Mouse (Mus musculus) lung, adult 2 months (tissue): ENCODE measurements around the gene Tmtc2.

ENCODE experiments used
- CTCF ChIP-seq: fragments of 200-500 bp; IDR thresholded peaks from 2 replicates; pipeline ENCODE4 v1.5.1; 2011; ENCODE audit warnings: mild to moderate bottlenecking, low read length, control low read depth; ENCODE audit not compliant: insufficient read depth
- POLR2A ChIP-seq: fragments of 200-500 bp; IDR thresholded peaks from 2 replicates; pipeline ENCODE4 v1.6.1; 2011; ENCODE audit warnings: low read depth, mild to moderate bottlenecking, control low read depth, low read length, borderline replicate concordance; ENCODE audit errors: extremely low read depth

GRCm38 (mm10) chr10:105153789-105154188, 420.5 kb downstream of the Tmtc2 start:
- TF ChIP-seq CTCF (no peak), POLR2A (no peak)
